Mouse (Mus musculus) stomach, postnatal 0 days (tissue): Measurements from ENCODE around the gene Rexo2. TPM values are rescaled to one million over a fixed set of nuclear protein-coding genes. Genes with fewer than 3 reads are reported as not detected.

Experiments
- ATAC-seq: fragments of 200-750 bp; cut with Nextera tagmentation; 2 replicates; pipeline ENCODE4 v1.8.0; 2017; ENCODE audit not compliant: low FRiP score, low TSS enrichment
- DNase-seq: peaks from one replicate; pipeline ENCODE4 v3.0.0-alpha.2; 2016; ENCODE audit warnings: low spot score
- H3K27ac ChIP-seq: fragments of 300-500 bp; sonication (generic); replicated peaks from 2 replicates; pipeline ENCODE4 v1.5.1; 2014; ENCODE audit warnings: mild to moderate bottlenecking, control low read depth
- H3K27me3 ChIP-seq: fragments of 300-500 bp; sonication (generic); 2 replicates; pipeline ENCODE4 v1.6.1; 2014; ENCODE audit warnings: low read length; ENCODE audit not compliant: control insufficient read depth, insufficient read depth
- H3K36me3 ChIP-seq: fragments of 300-500 bp; sonication (generic); 2 replicates; pipeline ENCODE4 v1.6.1; 2014; ENCODE audit warnings: low read length, mixed read lengths; ENCODE audit not compliant: control insufficient read depth, insufficient read depth
- H3K4me1 ChIP-seq: fragments of 300-500 bp; sonication (generic); replicated peaks from 2 replicates; pipeline ENCODE4 v1.6.1; 2014; ENCODE audit warnings: antibody characterized with exemption; ENCODE audit not compliant: control insufficient read depth, insufficient read depth
- H3K4me2 ChIP-seq: fragments of 300-500 bp; sonication (generic); replicated peaks from 2 replicates; pipeline ENCODE4 v1.6.1; 2014; ENCODE audit warnings: low read depth, mild to moderate bottlenecking, control low read depth, moderate library complexity
- H3K4me3 ChIP-seq: fragments of 300-500 bp; sonication (generic); 2 replicates; pipeline ENCODE4 v1.5.1; 2014; ENCODE audit warnings: low read depth, low read length, control low read depth
- H3K9ac ChIP-seq: fragments of 300-500 bp; sonication (generic); 2 replicates; pipeline ENCODE4 v1.6.1; 2014; ENCODE audit warnings: mild to moderate bottlenecking, low read length, control low read depth, mixed read lengths
- H3K9me3 ChIP-seq: fragments of 300-500 bp; sonication (generic); 2 replicates; pipeline ENCODE4 v1.6.1; 2016; ENCODE audit warnings: low read length; ENCODE audit not compliant: control insufficient read depth
- CTCF ChIP-seq: IDR thresholded peaks from 2 replicates; pipeline ENCODE4 v1.5.1; 2016; ENCODE audit warnings: antibody characterized with exemption, low read depth, mild to moderate bottlenecking, moderate library complexity
- EP300 ChIP-seq: optimal IDR thresholded peaks from 2 replicates; pipeline ENCODE3; 2016; ENCODE audit warnings: antibody characterized with exemption
- WGBS: fragments of 180-500 bp; shearing (Covaris S2); extraction: QIAGEN DNeasy Blood & Tissue Kit; methylation state at CpG from one replicate; pipeline ENCODE4 v1.1.7; 2014; 5-methylcytosine and 5-hydroxymethylcytosine counted together
- polyA plus RNA-seq: library from polyadenylated mRNA; unstranded; fragments of >200 nt; fragmentation: Nextera tagmentation; extraction: Ambion mirVana; gene quantifications from 2 replicates; pipeline ENCODE4 v1.2.1, GENCODE M21; 2015

Rexo2 gene
- polyA plus RNA-seq, 1 experiment from 2014 or later: 172 TPM

GRCm38 (mm10) chr9:48516615-48517371, 36.4 kb upstream of the Rexo2 start:
- Histone ChIP-seq H3K4me2 (no peak overlapping the region), H3K9ac (no peak overlapping the region), H3K4me1 (no peaks in the 10 kb centered on the region), H3K9me3 (no peaks in the 10 kb centered on the region), H3K36me3 (no peaks in the 10 kb centered on the region), H3K4me3 (no peak overlapping the region), H3K27ac (no peak overlapping the region), H3K27me3 (no peaks in the 10 kb centered on the region)
- WGBS: 82% methylated on average over 11 of the region's 11 CpGs
- ATAC-seq (no peak), DNase-seq (no peak)
- TF ChIP-seq EP300 (no peak), CTCF (no peak)

- no peak overlapping the region for H3K4me3 ChIP-seq
- no peak overlapping the region for H3K27ac ChIP-seq
- H3K4me2 ChIP-seq: no peak overlapping the region
- no peaks in the 10 kb centered on the region for H3K36me3 ChIP-seq
- 38% methylated on average over 1 of the region's 1 CpGs for WGBS
- H3K9me3 ChIP-seq: no peaks in the 10 kb centered on the region
- no peak overlapping the region for H3K9ac ChIP-seq
- no peaks in the 10 kb centered on the region for H3K27me3 ChIP-seq
- no peak for DNase-seq
- H3K4me1 ChIP-seq: no peaks in the 10 kb centered on the region
- TF ChIP-seq CTCF: no peak
- no peak for TF ChIP-seq EP300
- no peak for ATAC-seq
These were observed 34.9 kb upstream of the Rexo2 start for GRCm38 (mm10) chr9:48515332-48515731.

GRCm38 (mm10) chr9:48510134-48510533, 29.7 kb upstream of the Rexo2 start:
- TF ChIP-seq EP300: no peak
- TF ChIP-seq CTCF: no peak
- WGBS: 89% methylated on average over 5 of the region's 5 CpGs
- H3K9me3 ChIP-seq: no peaks in the 10 kb centered on the region
- H3K36me3 ChIP-seq: no peaks in the 10 kb centered on the region
- no peak overlapping the region for H3K9ac ChIP-seq
- H3K27me3 ChIP-seq: no peaks in the 10 kb centered on the region
- H3K27ac ChIP-seq: no peak overlapping the region
- no peak overlapping the region for H3K4me2 ChIP-seq
- H3K4me3 ChIP-seq: no peak overlapping the region
- no peak for DNase-seq
- ATAC-seq: no peak
- H3K4me1 ChIP-seq: no peaks in the 10 kb centered on the region

- Histone ChIP-seq H3K4me3 (no peak overlapping the region), H3K4me1 (no peaks in the 10 kb centered on the region), H3K27ac (no peak overlapping the region), H3K4me2 (no peak overlapping the region), H3K36me3 (no peaks in the 10 kb centered on the region), H3K9me3 (no peaks in the 10 kb centered on the region), H3K9ac (no peak overlapping the region), H3K27me3 (no peaks in the 10 kb centered on the region)
- ATAC-seq: no peak
- WGBS: 58% methylated on average over 8 of the region's 8 CpGs
- no peak for TF ChIP-seq EP300
- no peak for TF ChIP-seq CTCF
- DNase-seq: no peak
These were observed 24.4 kb upstream of the Rexo2 start for GRCm38 (mm10) chr9:48504741-48505365.

- Histone ChIP-seq H3K27ac (no peak overlapping the region), H3K36me3 (no peaks in the 10 kb centered on the region), H3K4me1 (no peaks in the 10 kb centered on the region), H3K9ac (no peak overlapping the region), H3K4me3 (no peak overlapping the region), H3K27me3 (no peaks in the 10 kb centered on the region), H3K4me2 (no peak overlapping the region), H3K9me3 (no peaks in the 10 kb centered on the region)
- 66% methylated on average over 2 of the region's 2 CpGs for WGBS
- no peak for DNase-seq
- ATAC-seq: no peak
- no peak for TF ChIP-seq EP300
- TF ChIP-seq CTCF: no peak
These were observed 22.6 kb upstream of the Rexo2 start for GRCm38 (mm10) chr9:48503001-48503400.

GRCm38 (mm10) chr9:48501192-48501591, 20.8 kb upstream of the Rexo2 start:
- H3K9me3 ChIP-seq: no peaks in the 10 kb centered on the region
- TF ChIP-seq CTCF: no peak
- TF ChIP-seq EP300: no peak
- no peaks in the 10 kb centered on the region for H3K27me3 ChIP-seq
- no peak overlapping the region for H3K27ac ChIP-seq
- H3K9ac ChIP-seq: no peak overlapping the region
- WGBS: 85% methylated on average over 7 of the region's 7 CpGs
- no peak for DNase-seq
- no peak for ATAC-seq
- no peaks in the 10 kb centered on the region for H3K4me1 ChIP-seq
- no peak overlapping the region for H3K4me2 ChIP-seq
- no peak overlapping the region for H3K4me3 ChIP-seq
- no peaks in the 10 kb centered on the region for H3K36me3 ChIP-seq
